Mouse (Mus musculus) testis, adult 2 months (tissue): Measurements from ENCODE around the gene Hoxd3.

Source experiments
- CTCF ChIP-seq: fragments of 200-500 bp; IDR thresholded peaks from 2 replicates; pipeline ENCODE4 v1.5.1; 2012; ENCODE audit warnings: low read depth, mild to moderate bottlenecking, inconsistent platforms, low read length, moderate library complexity; ENCODE audit not compliant: control insufficient read depth, insufficient read depth, insufficient replicate concordance
- POLR2A ChIP-seq: fragments of 200-500 bp; IDR thresholded peaks from 2 replicates; pipeline ENCODE4 v1.6.1; 2012; ENCODE audit warnings: low read depth, mild to moderate bottlenecking, inconsistent platforms, low read length, moderate library complexity; ENCODE audit not compliant: control insufficient read depth

GRCm38 (mm10) chr2:74745540-74746297 lies 34.0 kb downstream of the Hoxd3 start:
- no peak for TF ChIP-seq POLR2A
- TF ChIP-seq CTCF = no peak
